Mouse (Mus musculus) heart, embryonic 14.5 days (tissue): ENCODE data around the gene Ubald2. TPM values are rescaled to one million over a fixed set of nuclear protein-coding genes. Genes with fewer than 3 reads are reported as not detected.

Source experiments
- ATAC-seq: fragments of 200-750 bp; cut with Nextera tagmentation; 2 replicates; pipeline ENCODE4 v1.8.0; 2017; ENCODE audit warnings: low read depth, moderate TSS enrichment; ENCODE audit not compliant: insufficient number of reproducible peaks, insufficient read depth, low FRiP score
- H3K27ac ChIP-seq, 2 experiments: fragments of 200-500 bp in 1 of 2; fragments of 300-500 bp in 1 of 2; sonication (generic) in 1 of 2; replicated peaks in 1 of 2; 2 replicates each; pipeline ENCODE4 v1.5.1; 2012 to 2014; ENCODE audit warnings: low read depth in 2 of 2, low read length in 2 of 2, control low read depth in 1 of 2, mild to moderate bottlenecking in 1 of 2, mixed read lengths in 1 of 2; ENCODE audit not compliant: control insufficient read depth in 1 of 2, insufficient read depth in 1 of 2
- H3K27me3 ChIP-seq: fragments of 300-500 bp; sonication (generic); 2 replicates; pipeline ENCODE4 v1.6.1; 2014; ENCODE audit warnings: mild to moderate bottlenecking, low read length, control low read depth; ENCODE audit not compliant: control insufficient read depth, insufficient read depth
- H3K36me3 ChIP-seq: fragments of 300-500 bp; sonication (generic); 2 replicates; pipeline ENCODE4 v1.6.1; 2014; ENCODE audit warnings: mild to moderate bottlenecking, control low read depth, low read length, mixed read lengths; ENCODE audit not compliant: control insufficient read depth, insufficient read depth
- H3K4me1 ChIP-seq, 2 experiments: fragments of 200-500 bp in 1 of 2; fragments of 300-500 bp in 1 of 2; sonication (generic) in 1 of 2; 2 replicates each; pipeline ENCODE4 v1.6.1; 2012 to 2014; ENCODE audit warnings: low read length in 2 of 2, control low read depth in 1 of 2, mixed read lengths in 1 of 2; ENCODE audit not compliant: control insufficient read depth in 2 of 2, insufficient read depth in 2 of 2
- H3K4me2 ChIP-seq: fragments of 300-500 bp; sonication (generic); 2 replicates; pipeline ENCODE4 v1.6.1; 2014; ENCODE audit warnings: mild to moderate bottlenecking, low read length
- H3K4me3 ChIP-seq, 2 experiments: fragments of 200-500 bp in 1 of 2; fragments of 300-500 bp in 1 of 2; sonication (generic) in 1 of 2; 2 replicates each; pipeline ENCODE4 v1.5.1; 2012 to 2014; ENCODE audit warnings: low read length in 2 of 2, mild to moderate bottlenecking in 2 of 2, control low read depth in 1 of 2, low read depth in 1 of 2, moderate library complexity in 1 of 2; ENCODE audit not compliant: control insufficient read depth in 1 of 2, insufficient read depth in 1 of 2
- H3K9ac ChIP-seq: fragments of 300-500 bp; sonication (generic); 2 replicates; pipeline ENCODE4 v1.6.1; 2014; ENCODE audit warnings: mild to moderate bottlenecking, low read length
- H3K9me3 ChIP-seq: fragments of 300-500 bp; sonication (generic); 2 replicates; pipeline ENCODE4 v1.6.1; 2016; ENCODE audit warnings: low read length, control low read depth; ENCODE audit not compliant: control insufficient read depth
- WGBS: fragments of 180-500 bp; shearing (Covaris S2); extraction: QIAGEN DNeasy Blood & Tissue Kit; methylation state at CpG from one replicate; pipeline ENCODE4 v1.1.7; 2014; 5-methylcytosine and 5-hydroxymethylcytosine counted together
- polyA plus RNA-seq: library from polyadenylated mRNA; unstranded; fragments of >200 nt; fragmentation: Nextera tagmentation; extraction: Ambion mirVana; gene quantifications from 2 replicates; pipeline ENCODE4 v1.2.1, GENCODE M21; 2014

The Ubald2 gene
- polyA plus RNA-seq, 1 experiment from 2014 or later: 62.9 TPM

GRCm38 (mm10) chr11:116396276-116396933 is 37.5 kb upstream of the Ubald2 start:
- WGBS: 85% methylated on average over 11 of the region's 11 CpGs
- ATAC-seq: no peak
- H3K27me3 ChIP-seq: no peaks in the 10 kb centered on the region
- no peak overlapping the region for H3K27ac ChIP-seq
- no peak overlapping the region for H3K9ac ChIP-seq
- H3K9me3 ChIP-seq: no peaks in the 10 kb centered on the region
- peaks cover 0 to 5% of the 10 kb centered on the region in 2 experiments; a peak in 2 of 4 replicates for H3K4me1 ChIP-seq
- no peak overlapping the region for H3K4me2 ChIP-seq
- H3K4me3 ChIP-seq: no peak overlapping the region
- H3K36me3 ChIP-seq: no peaks in the 10 kb centered on the region

- H3K27me3 ChIP-seq: no peaks in the 10 kb centered on the region
- no peak overlapping the region for H3K9ac ChIP-seq
- no peak overlapping the region for H3K4me3 ChIP-seq
- H3K9me3 ChIP-seq: no peaks in the 10 kb centered on the region
- H3K4me2 ChIP-seq: no peak overlapping the region
- 96% methylated on average over 3 of the region's 3 CpGs for WGBS
- peaks cover 0 to 5% of the 10 kb centered on the region in 2 experiments; a peak in 2 of 4 replicates for H3K4me1 ChIP-seq
- no peaks in the 10 kb centered on the region for H3K36me3 ChIP-seq
- ATAC-seq: no peak
- no peak overlapping the region for H3K27ac ChIP-seq
These were observed 37.0 kb upstream of the Ubald2 start for GRCm38 (mm10) chr11:116396934-116397330.

- H3K4me1 ChIP-seq: peaks cover 0 to 5% of the 10 kb centered on the region in 2 experiments; a peak in 2 of 4 replicates
- no peak overlapping the region for H3K27ac ChIP-seq
- H3K4me3 ChIP-seq: no peak overlapping the region
- H3K4me2 ChIP-seq: no peak overlapping the region
- H3K36me3 ChIP-seq: no peaks in the 10 kb centered on the region
- WGBS: 49% methylated on average over 8 of the region's 8 CpGs
- no peak overlapping the region for H3K9ac ChIP-seq
- H3K9me3 ChIP-seq: no peaks in the 10 kb centered on the region
- no peaks in the 10 kb centered on the region for H3K27me3 ChIP-seq
- ATAC-seq: no peak
These were observed 36.2 kb upstream of the Ubald2 start for GRCm38 (mm10) chr11:116397517-116398347.

- 81% methylated on average over 11 of the region's 11 CpGs for WGBS
- no peak overlapping the region for H3K27ac ChIP-seq
These were observed 35.6 kb upstream of the Ubald2 start for GRCm38 (mm10) chr11:116398348-116398677.

GRCm38 (mm10) chr11:116400560-116400959 is 33.3 kb upstream of the Ubald2 start:
- Histone ChIP-seq H3K9me3 (no peaks in the 10 kb centered on the region), H3K4me2 (no peak overlapping the region), H3K27ac (peak overlapping the region; percentile 16 to 43; a peak in 2 of 4 replicates), H3K9ac (no peak overlapping the region; the same call in 1 of the 2 replicates), H3K4me1 (peaks cover 0 to 5% of the 10 kb centered on the region in 2 experiments; a peak in 2 of 4 replicates), H3K27me3 (no peaks in the 10 kb centered on the region), H3K4me3 (no peak overlapping the region), H3K36me3 (peaks cover 7% of the 10 kb centered on the region)
- WGBS: 9% methylated on average over 4 of the region's 4 CpGs
- ATAC-seq: no peak

More at GRCm38 (mm10) chr11:116398348-116398677, 35.6 kb upstream of the Ubald2 start:
- Histone ChIP-seq H3K36me3 (peaks cover 3% of the 10 kb centered on the region; the same call in 1 of the 2 replicates), H3K4me3 (no peak overlapping the region), H3K9ac (no peak overlapping the region), H3K4me2 (no peak overlapping the region), H3K9me3 (no peaks in the 10 kb centered on the region), H3K27me3 (no peaks in the 10 kb centered on the region), H3K4me1 (peaks cover 0 to 5% of the 10 kb centered on the region in 2 experiments; a peak in 2 of 4 replicates)
- no peak for ATAC-seq

GRCm38 (mm10) chr11:116405601-116406000 is 28.3 kb upstream of the Ubald2 start:
- no peak overlapping the region for H3K4me3 ChIP-seq
- no peak overlapping the region for H3K9ac ChIP-seq
- no peak for ATAC-seq
- H3K36me3 ChIP-seq: peaks cover 7% of the 10 kb centered on the region
- no peak overlapping the region for H3K27ac ChIP-seq
- H3K27me3 ChIP-seq: no peaks in the 10 kb centered on the region
- peaks cover 0 to 3% of the 10 kb centered on the region in 2 experiments; a peak in 1 of 4 replicates for H3K4me1 ChIP-seq
- H3K9me3 ChIP-seq: no peaks in the 10 kb centered on the region
- no peak overlapping the region for H3K4me2 ChIP-seq
- 87% methylated on average over 4 of the region's 4 CpGs for WGBS

- no peak overlapping the region for H3K9ac ChIP-seq
- H3K9me3 ChIP-seq: no peaks in the 10 kb centered on the region
- peaks cover 7% of the 10 kb centered on the region for H3K36me3 ChIP-seq
- H3K27me3 ChIP-seq: no peaks in the 10 kb centered on the region
- H3K4me3 ChIP-seq: no peak overlapping the region
- H3K4me2 ChIP-seq: no peak overlapping the region
- H3K4me1 ChIP-seq: no peaks in the 10 kb centered on the region
- no peak for ATAC-seq
- no peak overlapping the region for H3K27ac ChIP-seq
- WGBS: 87% methylated on average over 16 of the region's 16 CpGs
These were observed 27.6 kb upstream of the Ubald2 start for GRCm38 (mm10) chr11:116406231-116406728.
